Mouse (Mus musculus) central nervous system, embryonic 18 days (tissue): ENCODE data around the gene Gpr18. TPM values are rescaled to one million over a fixed set of nuclear protein-coding genes. Genes with fewer than 3 reads are reported as not detected.

Source experiments
- polyA plus RNA-seq: library from polyadenylated mRNA; depleted of rRNA; stranded (reverse); fragments of >200 nt; gene quantifications from 2 replicates; pipeline ENCODE4 v1.2.3, GENCODE M21; 2012; rRNA removed

Gene Gpr18
- polyA plus RNA-seq, result not detected in 2 replicates

GRCm38 (mm10) chr14:121915621-121916020, at the start of gene Gpr18:
TSS of gene Gpr18 (minus strand) at chr14:121915781.

GRCm38 (mm10) chr14:121964990-121965389, 49.4 kb upstream of the Gpr18 start, which contains the start of gene Gpr183:
TSS of gene Gpr183 (minus strand) at chr14:121965195.

GRCm38 (mm10) chr14:121878176-121878858, 37.3 kb downstream of the Gpr18 start, which contains the start of gene Ubac2:
TSS of gene Ubac2 (plus strand) at chr14:121878620.

Other genes with a start within 250 kb of the Gpr18 start
- gene Dock9, start 117.9 kb downstream of the Gpr18 start, polyA plus RNA-seq, result 82.4 and 84.0 TPM in 2 replicates
- 30.2 TPM in 2 replicates for gene Ubac2, start 37.2 kb downstream of the Gpr18 start, polyA plus RNA-seq
- 0.51 and 0.61 TPM in 2 replicates for gene Gpr183, start 49.4 kb upstream of the Gpr18 start, polyA plus RNA-seq
- 0.09 and 0.21 TPM in 2 replicates for gene Timm8a2, start 118.9 kb upstream of the Gpr18 start, polyA plus RNA-seq
- 62.2 and 70.9 TPM in 2 replicates for gene Tm9sf2, start 191.3 kb upstream of the Gpr18 start, polyA plus RNA-seq